Mouse (Mus musculus) bone marrow, adult 2 months (tissue): ENCODE data around the gene Pnpla5.

Experiments
- CTCF ChIP-seq: fragments of 200-500 bp; IDR thresholded peaks from 2 replicates; pipeline ENCODE4 v1.5.1; 2011; ENCODE audit warnings: low read length, control low read depth; ENCODE audit not compliant: control insufficient read depth, insufficient read depth
- POLR2A ChIP-seq: fragments of 200-500 bp; IDR thresholded peaks from 2 replicates; pipeline ENCODE4 v1.6.1; 2011; ENCODE audit warnings: low read depth, mild to moderate bottlenecking, control low read depth, low read length, borderline replicate concordance; ENCODE audit not compliant: control insufficient read depth

- no peak for TF ChIP-seq POLR2A
- TF ChIP-seq CTCF = no peak
These were observed 17.1 kb upstream of the Pnpla5 start for GRCm38 (mm10) chr15:84140109-84140508.
